Mouse (Mus musculus): ENCODE data around the gene Kalrn. TPM values are rescaled to one million over a fixed set of nuclear protein-coding genes. Genes with fewer than 3 reads are reported as not detected.
A peak's percentile ranks its signal among the peaks of the same experiment; 100 is the strongest.

Kalrn gene
- polyA plus RNA-seq, 1 experiment from 2014 or later: 16.8 TPM

DNA sequence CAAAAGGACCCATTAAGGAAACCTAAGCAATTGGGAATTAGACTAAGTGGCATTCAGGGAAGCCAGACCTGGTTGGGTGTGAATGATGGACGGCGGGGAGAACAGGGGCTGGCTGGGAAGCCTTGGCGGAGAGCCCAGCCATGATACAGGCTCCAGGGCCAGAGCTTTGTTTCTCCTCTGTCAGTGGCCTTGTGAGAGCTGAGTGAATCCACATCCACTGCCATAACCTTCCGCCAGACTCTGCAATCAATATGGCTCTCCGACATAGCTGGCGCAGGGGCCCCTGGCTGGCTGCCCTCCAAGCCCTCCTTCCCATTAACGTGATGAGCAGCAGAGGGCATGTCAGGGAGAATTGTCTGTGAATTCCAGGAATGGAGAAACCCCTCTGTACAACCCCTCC lies 117.0 kb downstream of the Kalrn start:
- H3K4me3 ChIP-seq (ENCODE audit: low read depth, low read length): no peak overlapping the region
- no peaks in the 10 kb centered on the region for H3K9me3 ChIP-seq (ENCODE audit: control insufficient read depth, low read length)
- H3K27ac ChIP-seq (ENCODE audit: low read depth, low read length): no peak overlapping the region
- DNase-seq (ENCODE audit: low spot score, missing footprints): no peak
- no peaks in the 10 kb centered on the region; the same call in 1 of the 2 replicates for H3K36me3 ChIP-seq (ENCODE audit: control insufficient read depth, insufficient read depth, low read length)
- no peaks in the 10 kb centered on the region for H3K27me3 ChIP-seq (ENCODE audit: control insufficient read depth, insufficient read depth, low read length)
- 91% methylated on average over 7 of the region's 7 CpGs for WGBS
- H3K4me2 ChIP-seq: no peak overlapping the region
- no peak overlapping the region for H3K9ac ChIP-seq (ENCODE audit: low read length)
- no peak for ATAC-seq (ENCODE audit: low FRiP score)
- H3K4me1 ChIP-seq (ENCODE audit: control insufficient read depth, insufficient read depth, low read length): no peaks in the 10 kb centered on the region

DNA sequence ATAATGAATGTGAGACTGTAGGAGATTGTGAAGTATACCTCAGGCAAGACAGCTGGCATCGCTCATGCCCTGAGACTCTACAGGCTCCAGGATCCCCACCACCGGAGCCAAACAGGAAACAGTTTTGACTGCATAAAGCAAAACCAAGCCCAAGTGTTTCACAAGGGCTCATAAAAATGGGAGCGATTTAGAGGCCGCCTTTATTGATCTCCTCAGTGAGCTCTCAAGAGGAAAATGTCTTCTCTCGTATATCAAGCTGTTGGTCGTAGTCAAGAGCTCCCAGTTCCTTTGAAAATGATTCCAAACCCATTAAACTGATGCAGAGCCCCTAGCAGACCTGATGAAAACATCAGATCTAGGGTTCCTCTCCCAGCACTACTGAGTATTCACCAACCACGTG lies 127.7 kb downstream of the Kalrn start:
- 93% methylated on average over 7 of the region's 7 CpGs for WGBS
- Histone ChIP-seq H3K27ac (ENCODE audit: low read depth, low read length) (no peak overlapping the region), H3K27me3 (ENCODE audit: control insufficient read depth, insufficient read depth, low read length) (no peaks in the 10 kb centered on the region), H3K9me3 (ENCODE audit: control insufficient read depth, low read length) (no peaks in the 10 kb centered on the region), H3K4me1 (ENCODE audit: control insufficient read depth, insufficient read depth, low read length) (no peaks in the 10 kb centered on the region), H3K9ac (ENCODE audit: low read length) (no peak overlapping the region), H3K4me3 (ENCODE audit: low read depth, low read length) (no peak overlapping the region), H3K36me3 (ENCODE audit: control insufficient read depth, insufficient read depth, low read length) (no peaks in the 10 kb centered on the region), H3K4me2 (no peak overlapping the region)
- DNase-seq (ENCODE audit: low spot score, missing footprints) (no peak), ATAC-seq (ENCODE audit: low FRiP score) (no peak)

DNA sequence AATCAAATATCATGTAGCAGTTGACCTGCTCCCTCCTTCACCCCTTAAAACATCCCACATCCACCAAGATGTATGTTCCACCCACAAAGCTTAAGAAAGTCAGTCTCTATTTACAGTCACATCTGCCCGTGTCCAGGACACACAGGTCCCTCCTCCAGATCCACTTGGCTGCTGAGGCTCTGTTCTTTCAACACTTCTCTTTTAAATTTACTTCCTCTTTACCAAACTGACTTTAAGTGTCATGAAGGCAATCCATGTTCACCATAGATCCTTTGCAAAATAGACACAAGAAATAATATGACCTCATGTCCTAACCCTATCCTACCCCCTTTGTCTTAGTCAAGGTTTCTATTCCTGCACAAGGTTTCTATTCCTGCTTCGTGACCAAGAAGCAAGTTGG lies 131.6 kb downstream of the Kalrn start:
- no peaks in the 10 kb centered on the region for H3K36me3 ChIP-seq (ENCODE audit: control insufficient read depth, insufficient read depth, low read length)
- H3K27ac ChIP-seq (ENCODE audit: low read depth, low read length): no peak overlapping the region
- H3K4me3 ChIP-seq (ENCODE audit: low read depth, low read length): no peak overlapping the region
- H3K9me3 ChIP-seq (ENCODE audit: control insufficient read depth, low read length): no peaks in the 10 kb centered on the region
- no peak for DNase-seq (ENCODE audit: low spot score, missing footprints)
- ATAC-seq (ENCODE audit: low FRiP score): no peak
- no peaks in the 10 kb centered on the region for H3K4me1 ChIP-seq (ENCODE audit: control insufficient read depth, insufficient read depth, low read length)
- no peak overlapping the region for H3K4me2 ChIP-seq
- WGBS: 95% methylated on average over 2 of the region's 2 CpGs
- no peak overlapping the region for H3K9ac ChIP-seq (ENCODE audit: low read length)
- H3K27me3 ChIP-seq (ENCODE audit: control insufficient read depth, insufficient read depth, low read length): no peaks in the 10 kb centered on the region

DNA sequence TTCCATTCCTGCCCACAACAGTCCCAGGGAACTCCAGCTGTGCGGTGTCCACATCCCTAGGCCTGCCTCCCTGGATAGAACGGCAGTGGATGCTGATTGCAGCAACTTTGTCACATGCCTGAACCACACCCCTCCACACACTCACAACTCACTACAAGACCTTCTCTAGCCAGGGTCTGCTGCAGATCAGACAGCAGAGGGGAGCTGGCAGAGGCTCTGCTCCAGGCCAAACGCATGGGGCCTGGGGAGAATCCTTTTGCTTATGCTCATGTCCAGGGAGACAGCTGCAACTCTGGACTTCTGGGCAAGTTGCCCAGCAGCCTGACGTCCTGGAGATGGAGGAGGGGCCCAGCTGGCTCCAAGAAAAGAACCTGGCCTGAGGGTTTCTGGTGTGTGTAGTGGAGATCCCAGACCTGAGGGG lies 132.3 kb downstream of the Kalrn start:
- H3K9ac ChIP-seq (ENCODE audit: low read length): no peak overlapping the region
- 54% methylated on average over 4 of the region's 4 CpGs for WGBS
- no peak overlapping the region for H3K4me2 ChIP-seq
- H3K36me3 ChIP-seq (ENCODE audit: control insufficient read depth, insufficient read depth, low read length): no peaks in the 10 kb centered on the region
- H3K27ac ChIP-seq (ENCODE audit: low read depth, low read length): no peak overlapping the region
- no peaks in the 10 kb centered on the region for H3K9me3 ChIP-seq (ENCODE audit: control insufficient read depth, low read length)
- 0 out of 2 replicates have a peak, but pooled peaks have one; percentile 16 for ATAC-seq (ENCODE audit: low FRiP score)
- H3K4me1 ChIP-seq (ENCODE audit: control insufficient read depth, insufficient read depth, low read length): no peaks in the 10 kb centered on the region
- no peak overlapping the region for H3K4me3 ChIP-seq (ENCODE audit: low read depth, low read length)
- H3K27me3 ChIP-seq (ENCODE audit: control insufficient read depth, insufficient read depth, low read length): no peaks in the 10 kb centered on the region
- DNase-seq (ENCODE audit: low spot score, missing footprints): no peak

DNA sequence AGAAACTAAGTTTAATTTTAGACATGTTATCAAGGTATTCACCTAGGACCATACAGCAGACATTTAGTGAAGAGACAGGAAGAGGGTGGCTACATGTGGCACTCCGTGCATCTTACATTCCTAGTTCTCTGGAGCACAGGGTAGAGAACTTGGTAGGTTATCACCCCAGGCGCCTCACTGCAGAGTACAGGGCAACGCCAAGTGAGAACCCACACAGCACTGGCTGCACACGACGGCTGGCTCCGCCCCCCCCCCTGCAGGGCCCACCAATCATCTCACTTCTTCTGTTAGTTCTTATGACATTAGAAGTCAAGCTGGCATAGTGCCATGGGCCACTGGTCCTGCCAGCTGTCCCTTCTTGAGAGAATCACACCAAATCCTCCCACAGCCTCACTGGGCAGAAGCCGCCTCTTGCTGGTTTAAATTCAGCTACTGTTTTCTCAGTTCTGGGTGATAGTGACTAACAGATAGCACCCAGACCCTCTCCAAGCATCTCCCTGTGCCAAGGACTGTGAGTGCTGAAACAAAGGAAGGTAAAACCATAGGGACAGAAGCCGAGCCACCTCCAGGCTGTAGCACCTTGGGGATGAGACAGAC lies 133.2 kb downstream of the Kalrn start:
- H3K4me3 ChIP-seq (ENCODE audit: low read depth, low read length): no peak overlapping the region
- no peaks in the 10 kb centered on the region for H3K9me3 ChIP-seq (ENCODE audit: control insufficient read depth, low read length)
- WGBS: 84% methylated on average over 8 of the region's 8 CpGs
- no peak overlapping the region for H3K4me2 ChIP-seq
- DNase-seq (ENCODE audit: low spot score, missing footprints): no peak
- no peak overlapping the region for H3K27ac ChIP-seq (ENCODE audit: low read depth, low read length)
- no peak overlapping the region for H3K9ac ChIP-seq (ENCODE audit: low read length)
- no peaks in the 10 kb centered on the region for H3K27me3 ChIP-seq (ENCODE audit: control insufficient read depth, insufficient read depth, low read length)
- H3K36me3 ChIP-seq (ENCODE audit: control insufficient read depth, insufficient read depth, low read length): no peaks in the 10 kb centered on the region
- no peaks in the 10 kb centered on the region for H3K4me1 ChIP-seq (ENCODE audit: control insufficient read depth, insufficient read depth, low read length)
- ATAC-seq (ENCODE audit: low FRiP score): no peak

DNA sequence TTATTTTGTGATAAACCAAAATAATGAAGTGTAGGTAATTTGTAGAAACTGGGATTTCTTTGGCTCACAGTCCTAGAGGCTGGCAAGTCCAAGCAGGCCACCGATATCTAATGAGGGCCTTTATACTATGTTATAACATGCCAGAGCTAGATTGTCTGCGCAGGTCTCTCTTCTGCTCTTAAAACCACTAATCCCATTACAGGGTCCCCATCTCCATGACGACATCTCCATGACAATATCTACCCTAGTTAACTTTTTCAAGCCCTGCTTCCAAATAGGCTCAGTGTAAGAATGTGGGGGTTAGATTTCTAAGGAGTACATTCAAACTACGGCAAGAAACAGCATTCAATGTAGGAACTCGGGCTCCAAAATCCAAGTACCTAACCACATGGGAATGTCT lies 143.2 kb downstream of the Kalrn start:
- WGBS: 20% methylated on average over 5 of the region's 5 CpGs
- DNase-seq (ENCODE audit: low spot score, missing footprints) (peak; percentile 92), ATAC-seq (ENCODE audit: low FRiP score) (peak; percentile 74)
- Histone ChIP-seq H3K9me3 (ENCODE audit: control insufficient read depth, low read length) (no peaks in the 10 kb centered on the region), H3K4me1 (ENCODE audit: control insufficient read depth, insufficient read depth, low read length) (peaks cover 32% of the 10 kb centered on the region), H3K27me3 (ENCODE audit: control insufficient read depth, insufficient read depth, low read length) (peaks cover 2% of the 10 kb centered on the region; the same call in 1 of the 2 replicates), H3K4me2 (0 out of 2 replicates have a peak overlapping the region, but pooled peaks have one; percentile 0), H3K9ac (ENCODE audit: low read length) (no peak overlapping the region), H3K36me3 (ENCODE audit: control insufficient read depth, insufficient read depth, low read length) (no peaks in the 10 kb centered on the region), H3K27ac (ENCODE audit: low read depth, low read length) (no peak overlapping the region), H3K4me3 (ENCODE audit: low read depth, low read length) (no peak overlapping the region)

DNA sequence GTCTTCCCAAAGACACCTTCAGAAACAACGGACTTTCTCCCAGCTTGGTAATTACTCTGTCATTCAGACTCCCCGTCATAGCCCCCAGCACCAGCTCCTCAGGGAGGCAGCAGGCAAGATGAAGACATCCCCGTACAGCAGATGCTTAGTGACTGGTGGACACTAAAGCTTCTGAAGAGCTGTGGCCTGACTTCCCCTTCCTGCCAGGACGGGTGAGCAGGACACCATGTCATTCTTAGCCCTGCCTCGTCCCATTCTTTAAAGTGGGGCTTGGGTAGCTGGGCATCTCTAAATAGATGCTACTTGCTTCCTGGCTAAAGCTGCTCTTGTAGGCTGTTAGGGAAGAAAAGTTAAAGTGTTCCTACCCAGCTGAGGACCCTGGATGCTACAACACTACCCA lies 145.7 kb downstream of the Kalrn start:
- H3K27me3 ChIP-seq (ENCODE audit: control insufficient read depth, insufficient read depth, low read length): peaks cover 2% of the 10 kb centered on the region; the same call in 1 of the 2 replicates
- no peaks in the 10 kb centered on the region for H3K9me3 ChIP-seq (ENCODE audit: control insufficient read depth, low read length)
- no peaks in the 10 kb centered on the region for H3K36me3 ChIP-seq (ENCODE audit: control insufficient read depth, insufficient read depth, low read length)
- H3K27ac ChIP-seq (ENCODE audit: low read depth, low read length): no peak overlapping the region
- no peak overlapping the region for H3K4me3 ChIP-seq (ENCODE audit: low read depth, low read length)
- H3K4me1 ChIP-seq (ENCODE audit: control insufficient read depth, insufficient read depth, low read length): peaks cover 36% of the 10 kb centered on the region
- H3K4me2 ChIP-seq: no peak overlapping the region
- WGBS: 34% methylated on average over 5 of the region's 5 CpGs
- DNase-seq (ENCODE audit: low spot score, missing footprints) (no peak), ATAC-seq (ENCODE audit: low FRiP score) (no peak)
- H3K9ac ChIP-seq (ENCODE audit: low read length): no peak overlapping the region

DNA sequence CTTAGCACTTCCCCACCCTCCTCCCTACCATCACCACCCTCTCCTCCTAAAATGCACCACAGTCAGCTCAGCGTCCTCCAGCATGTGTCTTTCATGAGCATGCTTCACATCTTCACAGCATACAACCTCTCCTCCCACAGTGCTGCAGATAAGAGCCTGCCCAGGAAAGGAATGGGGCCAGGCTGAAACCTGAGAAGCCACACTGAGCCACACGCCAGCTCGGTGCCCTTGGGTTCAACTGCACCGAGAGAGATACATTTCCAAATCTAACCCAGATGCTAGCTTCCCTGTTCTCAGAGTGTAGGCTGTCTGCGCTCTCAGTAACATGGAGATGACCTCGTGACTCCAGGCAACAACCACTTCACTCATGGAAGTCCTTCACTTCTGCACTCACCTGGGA lies 151.9 kb downstream of the Kalrn start:
- Histone ChIP-seq H3K4me3 (ENCODE audit: low read depth, low read length) (no peak overlapping the region), H3K27ac (ENCODE audit: low read depth, low read length) (no peak overlapping the region), H3K4me2 (no peak overlapping the region), H3K9ac (ENCODE audit: low read length) (no peak overlapping the region), H3K9me3 (ENCODE audit: control insufficient read depth, low read length) (no peaks in the 10 kb centered on the region), H3K36me3 (ENCODE audit: control insufficient read depth, insufficient read depth, low read length) (no peaks in the 10 kb centered on the region), H3K27me3 (ENCODE audit: control insufficient read depth, insufficient read depth, low read length) (no peaks in the 10 kb centered on the region), H3K4me1 (ENCODE audit: control insufficient read depth, insufficient read depth, low read length) (peaks cover 18% of the 10 kb centered on the region)
- 58% methylated on average over 6 of the region's 6 CpGs for WGBS
- DNase-seq (ENCODE audit: low spot score, missing footprints) (no peak), ATAC-seq (ENCODE audit: low FRiP score) (no peak)

DNA sequence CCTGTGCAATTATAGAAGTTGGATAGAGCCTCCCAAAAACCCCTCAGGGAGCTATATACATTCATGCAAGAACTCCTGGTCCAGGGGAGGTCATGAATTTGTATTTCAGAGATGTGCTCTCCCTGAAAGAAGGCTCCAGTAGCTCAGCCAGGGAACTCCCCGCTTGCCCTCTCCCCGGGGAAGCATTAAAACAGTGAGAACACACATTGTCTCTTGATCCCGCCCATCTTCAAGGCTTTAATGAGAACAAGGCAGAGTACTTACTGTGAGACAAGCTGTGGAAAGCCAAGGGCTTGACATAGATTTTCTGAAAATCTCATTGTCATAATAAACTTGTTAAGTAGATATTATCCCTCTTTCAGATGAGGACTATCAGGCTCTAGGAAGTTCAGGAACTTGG lies 155.4 kb downstream of the Kalrn start:
- Histone ChIP-seq H3K4me2 (no peak overlapping the region), H3K9ac (ENCODE audit: low read length) (no peak overlapping the region), H3K36me3 (ENCODE audit: control insufficient read depth, insufficient read depth, low read length) (no peaks in the 10 kb centered on the region), H3K4me3 (ENCODE audit: low read depth, low read length) (no peak overlapping the region), H3K9me3 (ENCODE audit: control insufficient read depth, low read length) (no peaks in the 10 kb centered on the region), H3K27me3 (ENCODE audit: control insufficient read depth, insufficient read depth, low read length) (no peaks in the 10 kb centered on the region), H3K4me1 (ENCODE audit: control insufficient read depth, insufficient read depth, low read length) (peaks cover 8% of the 10 kb centered on the region), H3K27ac (ENCODE audit: low read depth, low read length) (no peak overlapping the region)
- WGBS: 18% methylated on average over 3 of the region's 3 CpGs
- DNase-seq (ENCODE audit: low spot score, missing footprints): no peak
- no peak for ATAC-seq (ENCODE audit: low FRiP score)

All from midbrain, embryonic 11.5 days (tissue).